Mouse (Mus musculus): ENCODE data around the gene Pgc.

- no peak for TF ChIP-seq POLR2A (IDR thresholded peaks at IDR 0.05; ENCODE audit: borderline replicate concordance, extremely low read depth, low read depth, low read length)
- TF ChIP-seq CTCF (IDR thresholded peaks at IDR 0.05; ENCODE audit: insufficient read depth, low read length) = no peak
These were observed 16.6 kb upstream of the Pgc start for GRCm38 (mm10) chr17:47710036-47710435.

All from lung, adult 2 months (tissue).